Mouse (Mus musculus): ENCODE measurements at regions not wholly inside any gene's neighbourhood (a gene's known extent, or its start where the extent isn't known, plus 50 kb on each side); places are given as distances from the start of the nearest gene placed in this dataset.

GRCm38 (mm10) chr8:96586129-96586528 lies 697.8 kb upstream of the Got2 start:
- H3K9me3 ChIP-seq (ENCODE audit: control insufficient read depth, low read length) = no peaks in the 10 kb centered on the region
- WGBS = 39% methylated on average over 3 of the region's 3 CpGs
- no peaks in the 10 kb centered on the region for H3K27me3 ChIP-seq (ENCODE audit: control insufficient read depth, insufficient read depth, low read length)
- ATAC-seq (ENCODE audit: low FRiP score, low read depth) = no peak
- no peak overlapping the region for H3K9ac ChIP-seq (ENCODE audit: low read depth, low read length, severe bottlenecking)
- H3K27ac ChIP-seq (replicated peaks; ENCODE audit: low read depth, low read length) = no peak overlapping the region
- no peak overlapping the region for H3K4me3 ChIP-seq (replicated peaks; ENCODE audit: low read length)
- no peak for DNase-seq (ENCODE audit: low spot score)
- no peaks in the 10 kb centered on the region for H3K4me1 ChIP-seq (ENCODE audit: control insufficient read depth, insufficient read depth, low read length)
- no peak for TF ChIP-seq POLR2A (IDR thresholded peaks at IDR 0.05; ENCODE audit: borderline replicate concordance, extremely low read depth, insufficient read depth, insufficient read length)
- no peaks in the 10 kb centered on the region for H3K36me3 ChIP-seq (ENCODE audit: control insufficient read depth, insufficient read depth, low read length)
- H3K4me2 ChIP-seq (replicated peaks; ENCODE audit: low read depth, low read length, severe bottlenecking) = no peak overlapping the region

GRCm38 (mm10) chr8:96552512-96552911 lies 664.2 kb upstream of the Got2 start:
- ATAC-seq (ENCODE audit: low FRiP score, low read depth) = no peak

GRCm38 (mm10) chr8:96550408-96550807 lies 662.1 kb upstream of the Got2 start:
- Histone ChIP-seq H3K4me2 (replicated peaks; ENCODE audit: low read depth, low read length, severe bottlenecking) (no peak overlapping the region), H3K9me3 (ENCODE audit: control insufficient read depth, low read length) (no peaks in the 10 kb centered on the region), H3K4me1 (ENCODE audit: control insufficient read depth, insufficient read depth, low read length) (no peaks in the 10 kb centered on the region), H3K9ac (ENCODE audit: low read depth, low read length, severe bottlenecking) (no peak overlapping the region), H3K36me3 (ENCODE audit: control insufficient read depth, insufficient read depth, low read length) (no peaks in the 10 kb centered on the region), H3K27ac (replicated peaks; ENCODE audit: low read depth, low read length) (no peak overlapping the region), H3K4me3 (replicated peaks; ENCODE audit: low read length) (no peak overlapping the region), H3K27me3 (ENCODE audit: control insufficient read depth, insufficient read depth, low read length) (no peaks in the 10 kb centered on the region)
- no peak for TF ChIP-seq POLR2A (IDR thresholded peaks at IDR 0.05; ENCODE audit: borderline replicate concordance, extremely low read depth, insufficient read depth, insufficient read length)
- DNase-seq (ENCODE audit: low spot score) = no peak
- no peak for ATAC-seq (ENCODE audit: low FRiP score, low read depth)
- WGBS = 85% methylated on average over 2 of the region's 2 CpGs

More at GRCm38 (mm10) chr8:96552512-96552911, 664.2 kb upstream of the Got2 start:
- 76% methylated on average over 10 of the region's 10 CpGs for WGBS
- Histone ChIP-seq H3K36me3 (ENCODE audit: control insufficient read depth, insufficient read depth, low read length) (no peaks in the 10 kb centered on the region), H3K4me3 (replicated peaks; ENCODE audit: low read length) (no peak overlapping the region), H3K9ac (ENCODE audit: low read depth, low read length, severe bottlenecking) (no peak overlapping the region), H3K27ac (replicated peaks; ENCODE audit: low read depth, low read length) (no peak overlapping the region), H3K9me3 (ENCODE audit: control insufficient read depth, low read length) (no peaks in the 10 kb centered on the region), H3K27me3 (ENCODE audit: control insufficient read depth, insufficient read depth, low read length) (no peaks in the 10 kb centered on the region), H3K4me1 (ENCODE audit: control insufficient read depth, insufficient read depth, low read length) (no peaks in the 10 kb centered on the region), H3K4me2 (replicated peaks; ENCODE audit: low read depth, low read length, severe bottlenecking) (no peak overlapping the region)
- no peak for TF ChIP-seq POLR2A (IDR thresholded peaks at IDR 0.05; ENCODE audit: borderline replicate concordance, extremely low read depth, insufficient read depth, insufficient read length)
- DNase-seq (ENCODE audit: low spot score) = no peak

- H3K4me2 ChIP-seq (replicated peaks; ENCODE audit: low read depth, low read length, severe bottlenecking) = no peak overlapping the region
- no peaks in the 10 kb centered on the region for H3K27me3 ChIP-seq (ENCODE audit: control insufficient read depth, insufficient read depth, low read length)
- H3K27ac ChIP-seq (replicated peaks; ENCODE audit: low read depth, low read length) = no peak overlapping the region
- WGBS = 83% methylated on average over 4 of the region's 4 CpGs
- no peaks in the 10 kb centered on the region for H3K36me3 ChIP-seq (ENCODE audit: control insufficient read depth, insufficient read depth, low read length)
- no peaks in the 10 kb centered on the region for H3K4me1 ChIP-seq (ENCODE audit: control insufficient read depth, insufficient read depth, low read length)
- H3K9me3 ChIP-seq (ENCODE audit: control insufficient read depth, low read length) = no peaks in the 10 kb centered on the region
- DNase-seq (ENCODE audit: low spot score) (no peak), ATAC-seq (ENCODE audit: low FRiP score, low read depth) (no peak)
- H3K9ac ChIP-seq (ENCODE audit: low read depth, low read length, severe bottlenecking) = no peak overlapping the region
- H3K4me3 ChIP-seq (replicated peaks; ENCODE audit: low read length) = no peak overlapping the region
- TF ChIP-seq POLR2A (IDR thresholded peaks at IDR 0.05; ENCODE audit: borderline replicate concordance, extremely low read depth, insufficient read depth, insufficient read length) = no peak
Observed at GRCm38 (mm10) chr8:96548663-96549062, 660.3 kb upstream of the Got2 start.

- no peaks in the 10 kb centered on the region for H3K9me3 ChIP-seq (ENCODE audit: control insufficient read depth, low read length)
- no peak overlapping the region for H3K4me2 ChIP-seq (replicated peaks; ENCODE audit: low read depth, low read length, severe bottlenecking)
- no peak overlapping the region for H3K27ac ChIP-seq (replicated peaks; ENCODE audit: low read depth, low read length)
- no peaks in the 10 kb centered on the region for H3K36me3 ChIP-seq (ENCODE audit: control insufficient read depth, insufficient read depth, low read length)
- H3K4me1 ChIP-seq (ENCODE audit: control insufficient read depth, insufficient read depth, low read length) = no peaks in the 10 kb centered on the region
- H3K9ac ChIP-seq (ENCODE audit: low read depth, low read length, severe bottlenecking) = no peak overlapping the region
- DNase-seq (ENCODE audit: low spot score) (no peak), ATAC-seq (ENCODE audit: low FRiP score, low read depth) (no peak)
- H3K4me3 ChIP-seq (replicated peaks; ENCODE audit: low read length) = no peak overlapping the region
- no peaks in the 10 kb centered on the region for H3K27me3 ChIP-seq (ENCODE audit: control insufficient read depth, insufficient read depth, low read length)
- no peak for TF ChIP-seq POLR2A (IDR thresholded peaks at IDR 0.05; ENCODE audit: borderline replicate concordance, extremely low read depth, insufficient read depth, insufficient read length)
Observed at GRCm38 (mm10) chr8:96548187-96548586, 659.8 kb upstream of the Got2 start.

GRCm38 (mm10) chr8:96542215-96542614 lies 653.9 kb upstream of the Got2 start:
- no peak for TF ChIP-seq POLR2A (IDR thresholded peaks at IDR 0.05; ENCODE audit: borderline replicate concordance, extremely low read depth, insufficient read depth, insufficient read length)
- Histone ChIP-seq H3K4me1 (ENCODE audit: control insufficient read depth, insufficient read depth, low read length) (no peaks in the 10 kb centered on the region), H3K9ac (ENCODE audit: low read depth, low read length, severe bottlenecking) (no peak overlapping the region), H3K36me3 (ENCODE audit: control insufficient read depth, insufficient read depth, low read length) (no peaks in the 10 kb centered on the region), H3K27me3 (ENCODE audit: control insufficient read depth, insufficient read depth, low read length) (no peaks in the 10 kb centered on the region), H3K4me3 (replicated peaks; ENCODE audit: low read length) (no peak overlapping the region), H3K4me2 (replicated peaks; ENCODE audit: low read depth, low read length, severe bottlenecking) (no peak overlapping the region), H3K27ac (replicated peaks; ENCODE audit: low read depth, low read length) (no peak overlapping the region), H3K9me3 (ENCODE audit: control insufficient read depth, low read length) (no peaks in the 10 kb centered on the region)
- ATAC-seq (ENCODE audit: low FRiP score, low read depth) = no peak
- no peak for DNase-seq (ENCODE audit: low spot score)
- 90% methylated on average over 3 of the region's 3 CpGs for WGBS
